Mouse (Mus musculus) CD4-positive helper T cell, adult 2 months (primary cell): Measurements from ENCODE around the gene Auh.

Experiments used
- DNase-seq: peaks from one replicate; pipeline ENCODE4 v3.0.0-alpha.2; 2012; ENCODE audit warnings: low read depth, missing footprints, low spot score

Auh gene

GRCm38 (mm10) chr13:52929209-52930171, at the start of gene Auh:
Gene Auh, minus strand, starts transcription at chr13:52929681.
- peak; percentile 96 for DNase-seq

GRCm38 (mm10) chr13:52978321-52978981, 49.0 kb upstream of the Auh start:
- peak; percentile 26 for DNase-seq

- DNase-seq, result no peak
Observed at GRCm38 (mm10) chr13:52977757-52978156, 48.3 kb upstream of the Auh start.

- no peak for DNase-seq
Observed at GRCm38 (mm10) chr13:52977221-52977609, 47.7 kb upstream of the Auh start.

GRCm38 (mm10) chr13:52976510-52977220, 47.2 kb upstream of the Auh start:
- peak; percentile 75 for DNase-seq

GRCm38 (mm10) chr13:52976130-52976509, 46.6 kb upstream of the Auh start:
- no peak for DNase-seq

- no peak for DNase-seq
Observed at GRCm38 (mm10) chr13:52974676-52975075, 45.2 kb upstream of the Auh start.

- DNase-seq, result no peak
Observed at GRCm38 (mm10) chr13:52973427-52973826, 43.9 kb upstream of the Auh start.

- no peak for DNase-seq
Observed at GRCm38 (mm10) chr13:52972626-52973025, 43.1 kb upstream of the Auh start.

GRCm38 (mm10) chr13:52970876-52971275, 41.4 kb upstream of the Auh start:
- DNase-seq, result no peak

- DNase-seq, result no peak
Observed at GRCm38 (mm10) chr13:52962922-52963321, 33.4 kb upstream of the Auh start.

- no peak for DNase-seq
Observed at GRCm38 (mm10) chr13:52962361-52962760, 32.9 kb upstream of the Auh start.

- no peak for DNase-seq
Observed at GRCm38 (mm10) chr13:52953779-52954553, 24.5 kb upstream of the Auh start.

- DNase-seq, result no peak
Observed at GRCm38 (mm10) chr13:52949211-52949610, 19.7 kb upstream of the Auh start.

GRCm38 (mm10) chr13:52947545-52947944, 18.1 kb upstream of the Auh start:
- no peak for DNase-seq

GRCm38 (mm10) chr13:52945769-52946168, 16.3 kb upstream of the Auh start:
- no peak for DNase-seq

GRCm38 (mm10) chr13:52944116-52944515, 14.6 kb upstream of the Auh start:
- no peak for DNase-seq

GRCm38 (mm10) chr13:52942876-52943388, 13.5 kb upstream of the Auh start:
- DNase-seq, result no peak

GRCm38 (mm10) chr13:52940956-52941355, 11.5 kb upstream of the Auh start:
- no peak for DNase-seq

GRCm38 (mm10) chr13:52930582-52930981, 1.1 kb upstream of the Auh start:
- no peak for DNase-seq

- DNase-seq, result no peak
Observed at GRCm38 (mm10) chr13:52928392-52928791, 1.1 kb downstream of the Auh start.
